Mouse (Mus musculus) spleen, postnatal 4 days (tissue): ENCODE data around the gene Plscr3.

Experiments
- DNase-seq, 2 experiments: peaks; one replicate each; pipeline ENCODE4 v3.0.0; 2022; ENCODE audit warnings: low spot score in 2 of 2

Plscr3 gene

GRCm38 (mm10) chr11:69846198-69846680 is at the start of gene Plscr3:
Gene Plscr3 (plus strand): TSS chr11:69846376.
- DNase-seq = peak; percentile 94 to 97

- DNase-seq = no peak
Observed at GRCm38 (mm10) chr11:69797924-69798323, 48.3 kb upstream of the Plscr3 start.

DNA sequence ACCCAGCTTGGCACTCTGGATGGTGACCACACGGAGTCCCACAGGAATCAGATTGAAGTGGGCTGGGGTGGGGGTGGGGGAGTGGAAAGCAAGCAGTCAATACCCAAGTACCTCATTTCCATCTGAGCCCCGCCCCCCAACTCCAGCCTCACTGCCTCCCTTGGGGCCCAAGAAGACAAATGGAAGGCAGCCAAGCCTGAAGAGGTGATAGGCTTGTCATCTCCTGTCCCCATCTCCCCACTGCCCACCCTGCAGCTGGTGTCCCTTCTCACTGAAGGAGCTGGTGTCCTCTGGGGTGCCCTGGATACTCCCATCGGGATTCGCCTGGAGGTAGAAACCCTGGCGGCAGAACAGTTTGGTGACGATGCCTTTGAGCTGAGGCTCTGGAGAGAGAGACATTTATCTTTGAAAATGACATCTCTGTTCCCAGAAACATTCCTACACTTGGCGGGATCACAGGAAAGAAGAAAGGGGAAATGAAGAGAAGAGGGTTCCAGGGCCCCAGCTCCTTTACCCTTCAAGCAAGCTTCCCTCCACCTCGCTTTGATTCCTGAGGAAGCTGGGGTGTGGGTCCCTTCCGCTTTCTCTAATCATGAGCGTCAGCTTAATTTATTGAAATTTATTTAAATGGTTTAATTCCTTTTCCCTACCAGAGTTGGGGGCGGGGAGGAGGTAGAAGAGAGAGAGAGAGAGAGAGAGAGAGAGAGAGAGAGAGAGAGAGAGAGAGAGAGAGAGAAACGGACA is 46.6 kb upstream of the Plscr3 start:
- peak; percentile 63 to 76 for DNase-seq

DNA sequence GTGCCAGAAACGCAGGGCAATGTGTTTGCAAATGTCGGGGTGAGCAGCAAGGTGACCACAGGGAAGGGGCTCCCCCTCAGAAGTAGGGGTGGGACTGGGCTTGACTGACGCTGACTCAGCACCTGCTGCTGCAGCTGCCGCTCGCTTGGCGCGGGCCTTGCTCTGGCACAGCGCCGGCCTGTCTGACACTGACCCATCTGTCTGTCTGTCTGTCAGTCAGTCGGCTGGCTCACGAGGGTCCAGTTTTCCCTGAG is 46.1 kb upstream of the Plscr3 start:
- peak in 1 of 2 experiments; percentile 68 for DNase-seq

DNA sequence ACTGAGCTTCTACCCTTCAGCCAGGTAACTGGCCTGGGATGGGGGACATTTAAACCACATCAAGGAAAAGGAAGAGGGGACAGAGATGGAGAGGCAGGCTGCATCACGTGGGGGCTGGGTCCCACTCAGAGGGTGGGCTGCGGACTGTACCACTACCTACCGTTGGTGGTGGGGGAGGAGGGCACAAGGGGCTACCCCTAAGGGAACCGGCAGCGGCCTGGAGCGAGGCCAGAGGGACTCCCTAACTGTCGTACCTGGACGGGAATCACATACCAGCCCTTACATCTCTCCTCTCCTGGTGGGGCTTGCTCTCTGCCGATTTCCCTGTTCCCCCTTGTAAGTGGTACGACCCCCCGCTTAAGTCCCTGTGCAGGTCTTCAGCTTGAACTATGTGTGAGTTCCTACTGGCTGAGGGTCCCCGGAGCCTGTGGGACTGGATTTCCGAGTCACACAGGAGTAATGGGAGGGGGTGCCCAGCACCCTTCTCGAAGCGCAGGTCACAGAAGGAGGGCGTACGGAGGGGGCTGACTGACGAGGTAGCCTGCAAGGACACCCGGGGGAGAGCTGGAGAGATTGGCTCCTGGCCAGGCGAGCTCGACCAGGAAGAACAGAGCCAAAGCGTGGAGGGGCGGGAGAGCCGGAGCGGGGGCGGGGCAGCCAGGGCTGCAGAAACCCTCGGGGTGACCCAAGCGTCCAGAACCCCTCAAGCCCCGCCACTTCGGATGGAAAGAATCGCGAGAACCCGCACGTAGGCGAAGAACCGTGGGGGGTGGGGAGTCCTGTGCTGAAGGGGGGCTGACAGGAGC is 45.6 kb upstream of the Plscr3 start:
- DNase-seq = peak in 1 of 2 experiments; percentile 68

DNA sequence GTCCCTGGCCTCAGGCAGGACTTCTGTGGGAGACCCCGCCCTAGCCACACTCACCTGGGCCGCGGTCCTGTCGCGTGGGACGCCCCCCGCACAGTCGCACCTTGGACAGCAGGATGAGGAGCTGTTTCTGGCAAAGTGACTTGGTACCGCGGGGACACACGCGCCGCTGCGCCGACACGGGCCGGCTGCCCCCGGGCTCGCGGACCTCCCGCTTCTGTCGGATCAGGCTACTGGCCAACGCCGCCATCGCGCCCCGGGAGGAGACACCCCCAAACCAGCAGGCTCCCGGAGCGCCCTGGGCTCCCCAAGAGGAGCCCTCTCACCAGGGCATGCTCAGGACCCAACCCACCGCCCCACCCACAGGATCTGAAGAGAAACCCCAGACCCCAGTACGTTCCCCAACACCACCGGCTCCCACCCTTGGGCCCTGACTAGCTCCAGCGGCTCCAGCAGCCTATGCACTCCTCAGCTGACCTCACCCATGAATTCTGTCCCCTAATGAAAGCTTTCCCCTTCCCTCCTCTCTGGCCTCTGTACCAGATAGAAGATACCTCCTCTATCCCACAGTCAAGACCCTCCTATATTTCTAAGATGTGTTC is 44.7 kb upstream of the Plscr3 start, which contains the start of gene Fgf11:
Gene Fgf11, minus strand, starts transcription at position 479 of the 599 bp plus-strand sequence.
- DNase-seq = peak in 1 of 2 experiments; percentile 68

- peak; percentile 50 to 74 for DNase-seq
Observed at GRCm38 (mm10) chr11:69802648-69803105, 43.5 kb upstream of the Plscr3 start.

GRCm38 (mm10) chr11:69803328-69803727 is 42.8 kb upstream of the Plscr3 start:
- no peak for DNase-seq

GRCm38 (mm10) chr11:69803786-69804651 is 42.2 kb upstream of the Plscr3 start:
- DNase-seq = peak; percentile 65 to 86

GRCm38 (mm10) chr11:69804652-69804940 is 41.6 kb upstream of the Plscr3 start:
- no peak for DNase-seq

DNA sequence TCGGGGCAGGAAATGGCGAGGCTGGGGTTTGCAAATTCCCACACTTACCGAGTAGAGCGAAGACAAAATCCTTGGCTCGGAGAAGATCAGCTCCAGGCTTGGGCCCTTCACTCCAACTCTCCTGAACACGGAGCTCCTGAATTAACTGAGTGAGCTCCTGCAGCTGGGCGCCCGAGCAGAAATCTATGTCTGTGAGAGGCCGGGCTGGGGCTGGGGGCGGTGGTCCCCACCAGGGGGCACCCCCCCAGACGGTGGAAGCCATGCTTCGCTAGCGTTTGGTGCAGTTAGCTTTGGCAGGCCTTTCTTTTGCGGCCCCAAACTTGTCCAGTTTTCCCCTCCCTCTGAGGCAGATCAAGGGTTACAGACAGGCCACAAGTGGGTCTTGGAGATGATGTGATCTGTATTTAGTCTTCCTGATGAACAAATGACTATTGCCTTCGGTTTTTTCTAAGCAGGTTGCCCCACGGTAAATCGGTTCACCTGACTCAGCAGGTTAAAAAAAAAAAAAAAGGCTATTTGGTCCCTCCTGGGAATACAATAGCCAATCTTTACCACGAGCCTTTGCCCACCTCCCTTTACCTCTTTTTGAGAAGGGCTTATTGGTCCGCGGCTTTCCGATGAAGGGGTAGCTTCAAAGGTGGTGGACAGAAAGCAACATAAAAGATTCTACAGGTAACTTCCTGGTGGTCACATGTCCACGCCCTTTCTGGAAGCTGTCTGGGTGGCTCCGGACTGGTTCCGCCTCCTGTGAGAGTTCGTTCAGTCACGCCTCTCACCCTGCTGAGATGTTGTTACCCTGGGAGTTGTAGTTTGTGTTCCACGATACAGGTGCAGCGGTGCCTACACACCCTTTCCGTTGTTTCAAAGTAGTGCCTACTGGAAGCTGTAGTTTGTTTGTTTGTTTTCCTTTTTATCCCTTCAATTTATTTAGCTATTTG is 40.9 kb upstream of the Plscr3 start, which contains the start of gene Tmem102:
Gene Tmem102, minus strand, starts transcription at position 653 of the 938 bp plus-strand sequence.
- no peak for DNase-seq

- DNase-seq = no peak
Observed at GRCm38 (mm10) chr11:69806378-69806777, 39.8 kb upstream of the Plscr3 start.

- DNase-seq = no peak
Observed at GRCm38 (mm10) chr11:69807641-69808040, 38.5 kb upstream of the Plscr3 start.

- no peak for DNase-seq
Observed at GRCm38 (mm10) chr11:69810280-69810679, 35.9 kb upstream of the Plscr3 start.

- peak in 1 of 2 experiments; percentile 61 for DNase-seq
Observed at GRCm38 (mm10) chr11:69815155-69815554, 31.0 kb upstream of the Plscr3 start, which contains the start of gene Gm39566. Gene Gm39566 (minus strand): TSS chr11:69815298.

DNA sequence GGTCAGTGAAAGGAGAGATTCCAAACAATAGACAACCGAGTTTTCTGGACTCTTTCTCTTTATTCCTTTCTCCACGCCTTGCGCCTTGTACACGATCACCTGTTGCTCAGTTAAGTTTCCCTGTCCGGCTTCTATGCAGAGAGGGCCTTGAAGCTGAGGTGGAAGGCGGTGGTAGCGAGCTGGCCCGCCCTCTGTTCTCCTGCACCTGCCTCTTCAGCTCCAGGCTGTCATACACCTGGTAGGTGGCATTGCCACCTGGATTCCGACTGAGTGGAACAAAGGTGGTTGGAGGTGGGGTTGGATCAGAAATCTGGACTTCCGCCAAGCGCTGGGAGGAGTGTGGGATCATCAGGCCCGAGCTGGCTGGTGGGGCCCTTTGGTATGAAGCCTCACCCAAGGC is 29.7 kb upstream of the Plscr3 start:
- peak in 1 of 2 experiments; percentile 61 for DNase-seq

DNA sequence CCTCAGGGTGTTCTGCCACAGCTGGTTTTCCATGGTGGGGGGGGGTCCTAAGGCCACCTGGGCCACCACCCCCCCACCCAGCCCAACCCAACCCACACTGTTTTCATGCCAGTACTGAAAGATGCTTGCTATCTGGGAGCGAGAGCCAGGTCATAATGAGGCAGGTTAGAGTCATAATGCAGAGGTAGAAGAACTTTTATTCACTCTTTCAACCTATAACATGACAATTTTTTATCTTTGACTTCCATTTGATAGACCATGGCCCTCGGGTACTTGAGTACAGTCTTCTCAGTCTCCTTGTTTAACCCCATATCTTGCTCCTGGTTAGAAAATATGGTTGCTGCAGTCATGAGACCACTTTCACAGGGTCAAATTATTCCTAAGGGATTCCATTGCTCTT is 27.8 kb upstream of the Plscr3 start, which contains the start of gene Spem2:
Gene Spem2, minus strand, starts transcription at position 101 of the 400 bp plus-strand sequence.
- DNase-seq = no peak

DNA sequence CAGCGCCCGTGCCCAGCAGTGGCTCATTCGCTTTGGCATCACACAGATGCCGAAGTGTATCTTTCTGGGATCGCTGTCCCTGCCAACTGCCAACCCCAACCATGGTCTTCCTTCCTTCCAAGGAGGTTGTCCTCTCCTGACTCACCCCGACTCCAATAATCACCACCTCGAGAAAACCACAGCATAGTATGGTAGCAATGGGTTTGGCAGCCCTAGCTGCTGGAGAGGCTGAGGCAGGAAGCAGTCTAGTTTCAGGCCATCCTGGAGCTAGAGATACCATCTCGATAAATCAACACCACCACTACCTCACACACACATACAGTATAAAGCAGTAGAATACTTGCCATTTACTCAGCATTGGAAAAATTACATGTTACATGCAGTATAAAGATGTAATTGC is 27.3 kb upstream of the Plscr3 start:
- DNase-seq = no peak

DNA sequence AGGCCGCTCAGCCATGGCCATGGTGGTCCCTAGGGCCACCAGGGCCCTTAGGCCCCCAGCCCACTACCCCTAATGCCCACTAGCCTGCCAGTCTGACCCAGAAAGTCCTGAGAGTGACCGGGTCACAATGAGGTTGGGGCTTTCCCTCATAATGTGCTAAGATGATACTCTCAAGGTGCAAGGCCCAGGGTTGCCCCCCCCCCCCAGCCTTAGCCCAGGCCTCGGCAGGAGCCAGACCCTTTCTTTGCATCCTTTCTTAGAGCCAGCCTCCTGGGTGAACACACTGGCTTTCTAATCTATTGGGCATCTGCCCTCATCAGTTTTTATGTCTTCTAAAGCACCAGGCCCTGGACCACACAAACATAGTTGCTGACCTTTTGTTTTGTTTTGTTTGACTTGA is 24.1 kb upstream of the Plscr3 start, which contains the start of gene Spem1:
Gene Spem1, minus strand, starts transcription at position 101 of the 400 bp plus-strand sequence.
- no peak for DNase-seq

- DNase-seq = no peak
Observed at GRCm38 (mm10) chr11:69823456-69823855, 22.7 kb upstream of the Plscr3 start.
